Mouse (Mus musculus) CD4-positive, CD25-positive, alpha-beta regulatory T cell, adult 2 months (primary cell): ENCODE results near the gene Trex1.

Source experiments
- DNase-seq: peaks from one replicate; pipeline ENCODE4 v3.0.0-alpha.2; 2012; ENCODE audit warnings: low read depth, low spot score

Gene Trex1

GRCm38 (mm10) chr9:109087987-109088386 lies 28.5 kb upstream of the Trex1 start:
- no peak for DNase-seq

DNA sequence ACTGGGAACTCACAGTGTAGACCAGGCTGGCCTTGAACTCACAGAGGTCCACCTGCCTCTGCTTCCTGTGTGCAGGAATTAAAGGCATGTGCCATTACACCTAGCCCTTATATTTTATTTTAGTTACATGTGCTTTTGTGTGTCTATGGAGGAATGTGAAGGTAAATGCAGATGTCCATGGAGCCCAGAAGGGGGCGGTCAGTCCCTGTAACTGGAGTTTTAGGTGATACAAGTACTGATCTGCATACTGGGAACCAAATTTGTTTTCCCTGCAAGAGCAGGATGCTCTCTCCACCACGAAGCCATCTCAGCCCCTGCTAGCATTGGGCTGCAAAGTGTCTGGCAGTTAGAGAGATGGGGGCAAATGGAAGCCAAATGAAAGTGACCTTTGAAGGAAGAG lies 25.4 kb upstream of the Trex1 start:
- peak; percentile 61 for DNase-seq

- peak; percentile 90 for DNase-seq
Observed at GRCm38 (mm10) chr9:109082124-109082800, 22.7 kb upstream of the Trex1 start, which contains the start of the genes Ccdc51 and Tma7. Gene Ccdc51 (plus strand): TSS chr9:109082493. Gene Tma7 (minus strand): TSS chr9:109082587.

DNA sequence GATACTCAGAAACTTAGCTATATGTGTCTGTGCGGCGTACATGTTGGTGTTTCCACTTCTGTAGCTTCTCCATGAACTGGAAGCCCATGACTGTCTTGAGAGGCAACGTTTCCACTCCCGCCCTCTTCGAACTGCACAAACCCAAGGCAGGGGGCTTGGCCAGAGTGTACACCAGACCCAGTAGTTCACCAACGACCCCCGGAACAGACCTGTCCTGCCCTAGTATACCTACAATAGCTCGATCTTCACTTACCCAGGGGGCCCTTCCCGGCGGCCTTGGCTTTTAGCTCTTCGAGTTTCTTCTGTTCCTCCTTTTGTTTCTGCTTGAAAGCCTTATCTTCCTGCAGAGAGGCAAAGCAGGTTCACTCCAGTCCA lies 22.2 kb upstream of the Trex1 start:
- no peak for DNase-seq

GRCm38 (mm10) chr9:109080516-109080915 lies 21.0 kb upstream of the Trex1 start:
- no peak for DNase-seq

- DNase-seq, result peak; percentile 93
Observed at GRCm38 (mm10) chr9:109073661-109074573, 14.4 kb upstream of the Trex1 start, which contains the start of gene Atrip. Gene Atrip (minus strand): TSS chr9:109074124.

DNA sequence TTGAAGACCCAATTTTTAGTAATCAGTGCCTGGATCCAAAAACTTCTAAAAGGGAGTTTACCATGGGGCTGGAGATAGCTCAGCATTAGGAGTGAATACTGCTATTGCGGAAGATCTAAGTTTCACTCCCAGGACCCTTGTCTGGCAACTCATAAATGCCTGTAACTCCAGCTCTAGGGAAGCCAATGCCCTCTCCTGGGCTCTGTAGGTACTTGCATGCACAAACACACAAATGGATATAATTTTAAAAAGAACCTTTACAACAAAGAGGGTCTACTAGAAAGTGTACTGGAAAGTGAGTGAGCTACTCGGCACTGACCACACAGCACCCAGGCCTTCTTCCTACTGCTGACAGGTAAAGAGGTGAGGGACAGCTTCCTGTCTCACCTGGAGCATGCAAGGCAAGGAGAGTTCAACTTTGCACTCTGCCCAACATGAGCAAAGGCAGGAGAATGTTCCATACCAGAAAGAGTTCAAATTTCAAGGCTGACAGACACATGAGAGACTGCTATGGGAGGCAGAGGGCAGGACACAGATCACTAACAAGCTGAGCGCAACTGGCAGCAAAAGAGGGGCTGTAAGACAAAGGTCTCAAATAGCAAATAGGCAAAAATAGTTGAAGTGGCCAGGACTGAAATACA lies 8.7 kb upstream of the Trex1 start:
- peak; percentile 31 for DNase-seq

DNA sequence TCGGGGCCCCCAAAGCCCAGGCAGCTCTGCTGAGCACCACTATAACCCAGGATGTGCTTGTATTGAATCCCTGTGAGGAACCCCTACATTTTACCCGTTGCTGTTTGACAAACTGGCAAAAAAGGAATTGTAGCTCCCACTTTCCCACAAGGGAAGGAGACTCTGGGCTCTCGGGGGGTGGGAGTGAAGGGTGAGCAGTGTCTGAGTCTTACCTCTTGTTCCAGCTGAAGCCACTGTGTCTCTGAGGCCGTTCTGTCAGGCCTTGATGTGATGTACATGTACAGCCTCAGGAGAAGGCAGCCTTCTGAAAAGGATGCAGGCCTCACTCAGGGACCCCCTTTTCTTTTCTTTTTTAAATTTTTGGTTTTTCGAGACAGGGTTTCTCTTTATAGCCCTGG lies 1.4 kb upstream of the Trex1 start:
- DNase-seq, result no peak

DNA sequence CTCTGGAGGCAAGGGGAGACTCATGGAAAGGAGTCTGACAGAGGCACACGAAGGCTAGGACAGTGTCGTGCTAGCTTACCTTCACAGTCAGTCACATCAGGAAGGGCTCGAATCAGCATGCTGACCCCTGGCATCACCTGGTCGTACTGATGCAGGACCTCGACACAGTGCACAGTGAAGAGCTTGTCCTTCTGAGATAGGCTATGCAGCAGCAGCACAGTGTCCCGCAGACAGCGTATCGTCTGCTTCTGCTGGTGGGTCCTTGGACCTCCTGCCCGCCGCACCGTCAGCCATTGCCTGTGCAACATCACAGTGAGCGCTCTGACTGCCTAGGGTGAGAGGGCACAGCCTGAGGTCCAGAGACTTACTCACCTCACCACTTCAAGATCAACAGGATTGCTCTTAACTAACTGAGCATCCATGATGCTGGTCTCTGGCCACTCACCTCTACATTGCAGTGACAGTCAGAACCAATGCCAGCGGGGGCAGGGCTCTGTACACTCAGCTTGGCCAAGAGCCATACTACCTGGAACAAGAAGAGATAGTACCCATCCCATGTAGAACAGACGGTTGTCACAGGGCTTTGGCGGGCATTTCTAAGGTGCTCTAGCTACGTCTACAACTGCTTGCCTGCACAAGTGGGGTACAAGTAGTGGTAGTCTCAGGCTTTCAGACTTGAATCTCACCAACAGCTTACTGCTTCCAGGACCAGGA lies 807 bp upstream of the Trex1 start:
- DNase-seq, result peak; percentile 39

DNA sequence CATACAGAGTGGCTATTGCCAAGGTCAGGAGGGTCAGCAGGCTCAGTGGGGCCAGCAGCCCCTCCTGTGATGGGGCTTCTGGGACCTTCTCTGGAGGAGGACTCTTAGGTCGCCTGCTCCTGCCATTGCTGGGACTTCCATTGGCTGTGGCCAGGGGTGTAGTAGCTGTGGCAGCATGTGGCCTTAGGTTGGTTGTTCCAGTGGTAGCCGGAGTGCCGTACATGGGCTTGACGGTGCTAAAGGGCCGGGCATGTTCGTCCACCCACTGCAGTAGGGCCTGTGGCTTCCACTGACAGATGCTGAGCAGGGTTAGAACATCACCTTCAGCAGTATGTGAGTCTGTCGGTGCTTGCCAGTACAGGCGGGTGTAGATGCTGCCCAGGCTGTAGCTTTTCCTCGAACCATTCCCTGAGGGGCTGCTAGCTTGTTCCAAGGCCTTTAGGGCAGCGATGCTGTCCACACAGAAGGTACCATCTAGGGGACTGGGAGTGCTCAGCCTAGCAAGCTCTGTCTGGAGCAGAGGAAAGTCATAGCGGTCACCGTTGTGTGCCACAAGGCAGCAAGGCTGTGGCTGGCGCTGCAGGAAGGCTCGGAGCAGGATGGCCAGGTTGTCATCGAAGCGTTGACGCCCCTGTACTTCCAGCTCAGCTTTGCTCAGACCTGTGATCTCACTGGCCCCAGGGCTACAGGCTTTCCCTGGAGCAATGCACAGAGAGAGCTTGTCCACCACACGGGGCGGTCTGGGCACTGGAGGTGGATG lies 1.3 kb downstream of the Trex1 start:
- peak; percentile 69 for DNase-seq

- DNase-seq, result peak; percentile 38
Observed at GRCm38 (mm10) chr9:109057543-109057942, 2.0 kb downstream of the Trex1 start.

GRCm38 (mm10) chr9:109056916-109057315 lies 2.6 kb downstream of the Trex1 start:
- peak; percentile 29 for DNase-seq

- DNase-seq, result no peak
Observed at GRCm38 (mm10) chr9:109056081-109056690, 3.3 kb downstream of the Trex1 start.

DNA sequence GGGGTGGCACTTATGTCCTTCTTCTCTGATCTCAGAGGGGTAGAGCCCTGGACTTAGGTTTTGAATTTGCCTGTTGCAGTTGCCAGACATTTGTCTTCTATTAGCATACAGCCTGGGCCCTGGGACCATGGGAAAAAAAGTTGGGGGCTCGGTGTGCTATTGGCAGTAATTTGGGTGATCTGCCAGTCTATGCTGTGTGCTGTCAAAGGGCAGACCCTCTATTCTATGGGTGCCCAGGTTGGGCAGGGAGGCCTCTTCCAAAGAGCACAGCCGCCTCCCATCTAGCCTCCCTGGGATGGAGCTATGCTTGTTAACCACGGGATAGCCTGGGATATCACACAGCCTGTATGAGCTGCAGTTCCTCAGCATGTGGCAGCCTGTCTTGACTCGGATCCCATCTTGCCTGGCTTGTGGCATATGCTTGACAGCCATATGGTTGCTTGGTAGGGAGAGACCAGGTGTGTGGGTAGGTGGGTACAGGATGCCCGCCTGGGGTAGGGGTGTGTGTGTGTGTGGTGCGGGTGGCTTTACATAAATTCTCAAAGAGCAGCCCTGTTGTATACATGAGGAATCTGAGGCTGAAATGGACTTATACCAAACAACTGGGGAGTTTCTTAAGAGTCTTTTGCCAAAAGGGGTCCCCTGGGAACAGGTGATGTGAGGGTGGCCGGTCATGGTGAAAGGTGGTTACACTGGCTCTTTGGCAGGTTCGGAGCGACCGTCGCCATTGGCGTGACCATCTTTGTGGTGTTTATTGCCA lies 4.1 kb downstream of the Trex1 start:
- DNase-seq, result peak; percentile 46

DNA sequence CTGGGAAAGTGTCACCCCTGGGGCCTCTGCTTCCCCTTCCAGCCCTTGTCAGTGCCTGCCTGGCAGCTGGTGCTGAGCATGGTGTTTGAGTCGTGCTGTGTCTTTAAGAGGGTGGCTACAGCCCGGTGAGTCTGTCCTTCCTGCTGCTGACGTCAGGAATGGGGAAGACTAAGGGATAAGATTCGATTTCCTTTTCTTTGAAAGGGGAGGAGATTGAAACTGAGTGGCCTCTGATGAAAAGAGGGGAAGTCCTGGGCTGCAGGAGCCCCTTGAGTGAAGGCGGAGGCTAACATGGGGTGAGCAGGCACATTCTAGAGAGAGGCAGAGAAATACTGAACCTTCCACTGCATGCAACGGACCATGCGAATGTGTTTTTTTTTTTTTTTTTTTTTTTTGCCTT lies 4.8 kb downstream of the Trex1 start:
- peak; percentile 89 for DNase-seq

GRCm38 (mm10) chr9:109053851-109054250 lies 5.7 kb downstream of the Trex1 start:
- DNase-seq, result peak; percentile 43

- peak; percentile 27 for DNase-seq
Observed at GRCm38 (mm10) chr9:109053366-109053765, 6.2 kb downstream of the Trex1 start.

DNA sequence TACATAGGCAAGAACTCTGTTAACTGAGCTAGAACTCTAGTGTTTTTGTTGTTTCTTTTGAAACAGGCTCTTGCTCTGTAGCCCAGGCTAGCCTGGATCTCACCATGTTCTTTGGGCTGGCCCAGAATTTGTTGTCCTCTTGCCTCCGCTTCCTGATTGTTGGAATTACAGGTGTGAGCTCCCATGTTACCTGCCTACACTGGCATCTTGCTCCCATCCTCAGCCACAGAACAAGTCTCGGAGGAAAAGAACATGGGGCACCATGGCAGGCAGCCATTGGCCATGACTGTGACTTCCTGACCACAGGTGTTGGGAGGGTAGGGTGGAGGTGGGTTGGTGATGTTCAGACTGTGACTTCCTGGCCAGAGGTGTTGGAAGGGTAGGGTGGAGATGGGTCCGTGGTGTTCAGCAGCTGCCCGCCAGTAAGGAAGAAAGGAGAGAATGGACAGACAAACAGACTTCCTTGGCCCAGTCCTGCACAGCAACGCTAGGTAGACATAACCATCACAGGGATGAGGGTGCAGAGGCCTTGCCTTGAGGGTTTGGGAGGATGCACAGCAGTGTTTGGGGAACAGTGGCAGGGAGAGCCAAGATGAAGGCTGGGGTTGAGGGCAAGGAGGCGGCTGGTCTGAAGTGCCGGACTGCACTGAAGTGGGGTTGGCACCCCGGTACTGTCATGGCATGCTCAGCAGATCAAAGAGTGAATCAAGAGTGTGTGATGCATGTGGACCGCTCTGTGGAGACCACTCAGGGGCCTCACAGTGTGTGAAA lies 6.9 kb downstream of the Trex1 start:
- peak; percentile 81 for DNase-seq
